Mouse (Mus musculus): ENCODE results near the gene Mapt.

GRCm38 (mm10) chr11:104195382-104195781 is 35.8 kb upstream of the Mapt start:
- TF ChIP-seq EP300 (IDR thresholded peaks at IDR 0.05; ENCODE audit: low read length): no peak
- no peak for TF ChIP-seq CTCF (conservative IDR thresholded peaks at IDR 0.05 in 1 of 2, IDR thresholded peaks at IDR 0.05 in 1 of 2; ENCODE audit: low read depth in 2 of 2, low read length in 2 of 2)
- TF ChIP-seq MAFK (IDR thresholded peaks at IDR 0.05; ENCODE audit: insufficient replicate concordance, low read length): no peak
- no peak for TF ChIP-seq USF1 (IDR thresholded peaks at IDR 0.05; ENCODE audit: low read depth, low read length)

Measured in CH12.LX (cell line).